Mouse (Mus musculus): ENCODE measurements at regions not wholly inside any gene's neighbourhood (a gene's known extent, or its start where the extent isn't known, plus 50 kb on each side); places are given as distances from the start of the nearest gene placed in this dataset.

DNA sequence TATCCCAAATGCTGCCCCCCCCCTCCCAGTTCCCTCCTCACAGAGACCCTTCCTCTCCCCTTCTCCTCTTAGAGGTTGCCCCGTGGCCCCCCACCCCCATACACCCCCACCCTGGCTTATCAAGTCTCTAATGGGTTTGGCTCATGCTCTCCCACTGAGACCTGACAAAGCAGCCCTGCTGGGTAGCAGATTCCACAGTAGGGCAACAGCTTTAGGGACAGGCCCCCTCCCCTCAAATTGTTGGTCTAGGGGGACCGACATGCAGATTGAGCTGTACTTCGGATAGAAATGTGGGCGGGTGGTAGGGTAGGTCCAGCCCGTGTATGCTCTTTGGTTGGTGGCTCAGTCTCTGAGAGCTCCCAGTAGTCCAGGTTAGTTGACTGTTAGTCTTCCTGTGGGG lies 113.3 kb downstream of the Zfp281 start:
- no peak for TF ChIP-seq POLR2A (IDR thresholded peaks at IDR 0.05; ENCODE audit: low read depth, low read length)
- TF ChIP-seq CTCF (IDR thresholded peaks at IDR 0.05; ENCODE audit: borderline replicate concordance, insufficient read depth, low read length) = no peak
- H3K4me3 ChIP-seq (ENCODE audit: insufficient read depth, low read length) = no peak overlapping the region
- no peaks in the 10 kb centered on the region for H3K4me1 ChIP-seq (ENCODE audit: control insufficient read depth, insufficient read depth, low read length)
- no peak overlapping the region for H3K27ac ChIP-seq (ENCODE audit: insufficient read depth, low read length)

DNA sequence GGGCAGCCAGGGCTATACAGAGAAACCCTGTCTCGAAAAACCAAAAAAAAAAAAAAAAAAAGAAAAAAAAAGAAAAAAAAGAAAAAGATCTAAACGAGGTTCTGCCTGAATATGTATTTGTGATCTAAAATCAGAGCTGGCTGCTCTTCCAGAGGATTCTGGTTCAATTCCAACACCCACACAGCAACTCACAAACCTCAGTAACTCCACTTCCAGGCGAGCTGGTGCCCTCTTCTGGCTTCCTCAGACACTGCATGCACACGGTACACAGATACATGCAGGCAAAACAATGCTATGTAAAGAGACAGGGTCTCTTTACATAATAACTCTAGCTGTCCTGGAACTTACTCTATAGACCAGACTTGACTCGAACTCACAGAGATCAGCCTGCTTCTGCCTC lies 114.8 kb downstream of the Zfp281 start:
- no peaks in the 10 kb centered on the region for H3K4me1 ChIP-seq (ENCODE audit: control insufficient read depth, insufficient read depth, low read length)
- no peak overlapping the region for H3K27ac ChIP-seq (ENCODE audit: insufficient read depth, low read length)
- peak; percentile 82; the same call in 1 of the 2 replicates for TF ChIP-seq CTCF (IDR thresholded peaks at IDR 0.05; ENCODE audit: borderline replicate concordance, insufficient read depth, low read length)
- TF ChIP-seq POLR2A (IDR thresholded peaks at IDR 0.05; ENCODE audit: low read depth, low read length) = no peak
- H3K4me3 ChIP-seq (ENCODE audit: insufficient read depth, low read length) = no peak overlapping the region

DNA sequence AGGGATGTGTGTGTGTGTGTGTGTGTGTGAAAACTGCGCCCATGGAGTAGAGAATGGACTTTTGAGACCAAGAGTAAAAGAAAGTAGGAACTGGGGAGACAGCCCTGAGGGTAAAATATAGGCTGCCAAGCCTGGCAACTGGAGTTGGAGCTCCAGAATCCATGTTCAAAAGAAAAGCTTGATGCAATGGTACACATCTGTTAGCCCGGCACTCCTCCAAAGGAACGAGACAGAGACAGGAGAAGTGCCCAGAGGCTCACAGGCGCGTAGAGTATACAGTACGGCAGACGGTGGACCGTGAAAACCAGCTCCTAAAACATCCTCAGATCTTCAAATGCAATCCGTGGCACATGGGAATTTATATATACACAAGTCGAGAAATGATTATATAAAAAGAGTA lies 116.4 kb downstream of the Zfp281 start:
- H3K4me3 ChIP-seq (ENCODE audit: insufficient read depth, low read length) = no peak overlapping the region
- H3K4me1 ChIP-seq (ENCODE audit: control insufficient read depth, insufficient read depth, low read length) = no peaks in the 10 kb centered on the region
- no peak for TF ChIP-seq POLR2A (IDR thresholded peaks at IDR 0.05; ENCODE audit: low read depth, low read length)
- no peak for TF ChIP-seq CTCF (IDR thresholded peaks at IDR 0.05; ENCODE audit: borderline replicate concordance, insufficient read depth, low read length)
- H3K27ac ChIP-seq (ENCODE audit: insufficient read depth, low read length) = no peak overlapping the region

DNA sequence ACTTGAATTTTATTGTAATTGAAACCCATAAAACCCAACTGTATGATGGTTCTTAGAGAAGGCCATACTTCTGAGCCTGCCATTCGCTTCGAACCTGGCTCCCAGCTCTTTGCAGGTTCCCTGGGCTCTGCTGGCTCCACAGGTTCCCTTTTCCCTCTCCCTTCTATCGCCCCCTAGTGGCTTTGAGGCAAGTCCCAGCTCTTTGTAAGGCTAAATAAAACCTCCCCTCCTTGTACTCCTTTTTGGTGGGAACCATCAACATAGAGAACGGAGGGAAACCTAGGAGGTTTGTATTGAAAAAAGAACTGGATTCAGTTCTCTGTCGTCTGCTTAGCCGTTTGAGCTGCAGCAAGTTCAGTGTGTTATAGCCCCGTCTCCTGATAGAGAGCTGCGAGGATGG lies 124.5 kb downstream of the Zfp281 start:
- no peaks in the 10 kb centered on the region for H3K4me1 ChIP-seq (ENCODE audit: control insufficient read depth, insufficient read depth, low read length)
- no peak for TF ChIP-seq POLR2A (IDR thresholded peaks at IDR 0.05; ENCODE audit: low read depth, low read length)
- TF ChIP-seq CTCF (IDR thresholded peaks at IDR 0.05; ENCODE audit: borderline replicate concordance, insufficient read depth, low read length) = 0 out of 2 replicates have a peak, but pooled peaks have one; percentile 22
- H3K27ac ChIP-seq (ENCODE audit: insufficient read depth, low read length) = no peak overlapping the region
- no peak overlapping the region for H3K4me3 ChIP-seq (ENCODE audit: insufficient read depth, low read length)

DNA sequence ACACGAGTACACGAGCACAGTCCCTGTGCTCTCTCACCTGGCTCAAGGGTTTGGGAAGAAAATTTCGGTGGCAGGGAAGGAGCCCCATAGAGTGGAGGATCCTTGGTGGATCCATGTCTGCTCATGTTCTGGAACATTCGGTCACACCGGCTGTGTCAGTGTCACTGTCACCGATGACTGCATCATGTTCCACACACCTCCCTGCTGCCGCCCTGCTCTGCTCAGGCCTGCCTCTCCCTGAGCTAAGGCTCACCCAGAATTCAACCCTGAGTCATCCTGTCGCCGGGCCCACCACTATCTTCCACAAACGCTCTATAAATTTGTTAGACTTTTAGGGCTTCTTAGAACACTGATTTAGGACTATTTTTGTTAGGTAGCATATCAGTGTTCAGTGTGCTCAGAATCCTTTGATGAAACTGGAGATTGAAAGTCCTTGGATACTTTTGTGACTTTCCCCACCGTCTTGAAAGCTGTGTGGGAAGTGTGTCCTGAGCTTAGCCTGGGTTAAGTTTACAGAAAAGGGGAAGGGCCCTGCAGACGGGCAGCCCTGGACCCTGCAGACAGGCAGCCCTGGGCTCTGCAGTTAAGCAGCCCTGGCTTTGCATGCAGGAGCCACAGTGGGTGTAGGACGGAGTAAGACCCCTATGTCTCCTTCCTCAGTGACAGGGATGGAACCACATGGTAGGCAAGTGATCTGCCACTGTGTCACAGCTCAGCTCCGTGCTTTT lies 126.9 kb downstream of the Zfp281 start:
- no peak overlapping the region for H3K27ac ChIP-seq (ENCODE audit: insufficient read depth, low read length)
- no peaks in the 10 kb centered on the region; the same call in 1 of the 2 replicates for H3K4me1 ChIP-seq (ENCODE audit: control insufficient read depth, insufficient read depth, low read length)
- no peak for TF ChIP-seq POLR2A (IDR thresholded peaks at IDR 0.05; ENCODE audit: low read depth, low read length)
- no peak for TF ChIP-seq CTCF (IDR thresholded peaks at IDR 0.05; ENCODE audit: borderline replicate concordance, insufficient read depth, low read length)

DNA sequence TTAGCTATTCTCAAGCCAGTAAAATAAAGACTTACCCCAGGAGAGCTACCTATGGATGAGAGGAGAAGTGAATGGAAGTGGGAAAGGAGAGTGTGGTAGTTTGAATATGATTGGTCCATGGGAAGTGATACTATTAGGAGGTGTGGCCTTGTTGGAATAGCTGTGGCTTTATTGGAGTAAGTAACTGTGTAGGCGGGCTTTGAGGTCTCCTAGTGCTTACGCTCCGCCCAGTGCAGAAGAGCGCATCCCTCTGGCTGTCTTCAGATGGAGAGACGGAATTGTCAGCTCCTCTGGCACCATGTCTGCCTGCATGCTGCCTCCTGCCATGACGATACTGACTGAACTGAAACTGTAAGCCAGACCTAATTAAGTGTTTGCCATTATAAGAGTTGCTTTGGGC lies 129.6 kb downstream of the Zfp281 start:
- no peak overlapping the region for H3K4me3 ChIP-seq (ENCODE audit: insufficient read depth, low read length)
- TF ChIP-seq CTCF (IDR thresholded peaks at IDR 0.05; ENCODE audit: borderline replicate concordance, insufficient read depth, low read length) (no peak), POLR2A (IDR thresholded peaks at IDR 0.05; ENCODE audit: low read depth, low read length) (no peak)
- H3K4me1 ChIP-seq (ENCODE audit: control insufficient read depth, insufficient read depth, low read length) = no peaks in the 10 kb centered on the region; the same call in 1 of the 2 replicates
- H3K27ac ChIP-seq (ENCODE audit: insufficient read depth, low read length) = no peak overlapping the region

More for the DNA sequence above, 126.9 kb downstream of the Zfp281 start:
- no peak overlapping the region for H3K4me3 ChIP-seq (ENCODE audit: insufficient read depth, low read length)

DNA sequence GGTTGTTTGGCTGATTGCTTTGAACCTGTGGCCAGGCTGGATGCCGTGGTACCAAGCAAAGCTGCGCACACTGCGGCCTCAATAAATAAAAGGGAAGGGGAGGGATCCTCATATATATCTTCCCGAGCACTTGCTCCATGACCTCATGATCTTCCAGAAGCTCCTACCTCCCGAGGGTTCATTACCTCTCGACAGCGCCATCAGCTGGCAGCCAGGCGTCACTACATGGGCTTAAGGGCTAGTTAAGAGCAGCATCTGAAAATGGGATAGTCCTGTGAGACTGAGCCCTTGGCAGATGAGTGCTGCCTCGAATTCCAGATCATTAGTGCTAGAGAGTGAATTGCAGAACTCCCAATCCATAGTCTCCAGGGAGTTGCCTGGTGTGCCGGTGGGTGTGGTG lies 134.0 kb downstream of the Zfp281 start:
- Histone ChIP-seq H3K4me1 (ENCODE audit: control insufficient read depth, insufficient read depth, low read length) (no peaks in the 10 kb centered on the region; the same call in 1 of the 2 replicates), H3K4me3 (ENCODE audit: insufficient read depth, low read length) (no peak overlapping the region), H3K27ac (ENCODE audit: insufficient read depth, low read length) (no peak overlapping the region)
- TF ChIP-seq POLR2A (IDR thresholded peaks at IDR 0.05; ENCODE audit: low read depth, low read length) = no peak
- no peak for TF ChIP-seq CTCF (IDR thresholded peaks at IDR 0.05; ENCODE audit: borderline replicate concordance, insufficient read depth, low read length)

DNA sequence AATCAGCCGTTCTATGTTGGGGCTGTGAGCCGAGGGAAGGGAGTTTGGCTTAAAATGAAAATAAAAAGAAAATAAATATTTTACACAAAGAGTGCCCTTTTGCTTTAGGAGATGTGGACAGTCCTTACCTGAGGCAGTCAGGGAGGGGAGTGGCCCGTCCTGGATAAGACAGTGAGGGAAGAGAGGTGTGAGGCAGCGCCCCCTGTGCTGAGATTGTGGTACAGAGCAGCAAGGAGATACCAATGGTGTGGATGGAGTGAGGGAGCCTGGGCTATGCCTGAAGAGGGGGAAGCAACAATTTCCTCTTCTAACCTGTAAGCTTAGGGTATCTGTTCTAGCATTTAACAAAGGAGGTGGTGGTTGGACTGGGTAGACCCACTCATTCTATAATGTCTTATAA lies 134.5 kb downstream of the Zfp281 start:
- Histone ChIP-seq H3K4me1 (ENCODE audit: control insufficient read depth, insufficient read depth, low read length) (no peaks in the 10 kb centered on the region; the same call in 1 of the 2 replicates), H3K4me3 (ENCODE audit: insufficient read depth, low read length) (no peak overlapping the region), H3K27ac (ENCODE audit: insufficient read depth, low read length) (no peak overlapping the region)
- TF ChIP-seq CTCF (IDR thresholded peaks at IDR 0.05; ENCODE audit: borderline replicate concordance, insufficient read depth, low read length) (no peak), POLR2A (IDR thresholded peaks at IDR 0.05; ENCODE audit: low read depth, low read length) (no peak)

DNA sequence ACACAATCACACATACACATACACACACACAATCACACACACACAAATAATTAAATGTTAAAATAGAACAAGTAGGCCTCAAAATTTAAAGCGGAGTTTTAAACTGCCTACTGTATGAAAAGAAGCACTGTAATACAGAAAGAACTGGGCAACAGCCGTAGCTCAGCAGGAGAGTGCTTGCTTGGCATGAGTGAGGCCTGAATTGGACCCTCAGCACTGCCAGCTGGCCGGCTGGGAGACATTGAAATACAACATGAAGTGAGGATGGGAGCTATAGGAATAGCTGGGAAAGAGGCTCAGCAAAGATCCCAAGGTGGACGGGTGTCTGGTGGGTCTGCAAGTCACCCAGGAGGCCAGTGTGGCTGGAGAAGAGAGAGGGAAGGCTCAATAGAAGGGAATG lies 136.8 kb downstream of the Zfp281 start:
- no peaks in the 10 kb centered on the region; the same call in 1 of the 2 replicates for H3K4me1 ChIP-seq (ENCODE audit: control insufficient read depth, insufficient read depth, low read length)
- H3K4me3 ChIP-seq (ENCODE audit: insufficient read depth, low read length) = no peak overlapping the region
- H3K27ac ChIP-seq (ENCODE audit: insufficient read depth, low read length) = no peak overlapping the region
- TF ChIP-seq POLR2A (IDR thresholded peaks at IDR 0.05; ENCODE audit: low read depth, low read length) = no peak

DNA sequence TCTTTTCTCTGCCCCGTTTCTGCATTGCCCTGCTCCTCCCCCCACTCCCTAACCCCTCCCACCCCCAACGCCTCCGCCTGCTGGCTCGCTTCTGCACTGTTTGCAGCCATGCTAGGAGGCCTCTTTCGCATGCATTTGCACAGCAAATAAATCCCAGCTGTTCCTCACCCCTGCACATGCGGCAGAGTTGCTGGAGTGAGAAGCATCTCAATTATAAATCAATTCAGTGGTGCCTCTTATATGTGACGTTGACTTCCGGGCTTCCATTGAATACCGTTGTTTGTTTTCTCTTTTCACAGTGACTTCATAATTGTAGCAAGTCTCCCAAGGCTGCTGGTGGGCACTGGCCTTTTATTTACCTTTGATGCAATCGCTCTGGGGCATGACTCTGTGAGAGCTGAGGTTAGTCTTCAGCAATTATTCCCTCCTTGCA lies 144.3 kb downstream of the Zfp281 start:
- no peaks in the 10 kb centered on the region for H3K4me1 ChIP-seq (ENCODE audit: control insufficient read depth, insufficient read depth, low read length)
- H3K27ac ChIP-seq (ENCODE audit: insufficient read depth, low read length) = no peak overlapping the region
- TF ChIP-seq POLR2A (IDR thresholded peaks at IDR 0.05; ENCODE audit: low read depth, low read length) (no peak), CTCF (IDR thresholded peaks at IDR 0.05; ENCODE audit: borderline replicate concordance, insufficient read depth, low read length) (no peak)
- H3K4me3 ChIP-seq (ENCODE audit: insufficient read depth, low read length) = no peak overlapping the region
